Mouse (Mus musculus) forebrain, embryonic 10.5 days (tissue): ENCODE results near the gene Xlr5b. TPM values are rescaled to one million over a fixed set of nuclear protein-coding genes. Genes with fewer than 3 reads are reported as not detected.
"Not testable (repeated sequence)": the region's sequence is repeated elsewhere in the genome, so short reads cannot be mapped to it uniquely, and the experiment has no call there.

Source experiments
- DNase-seq: peaks from one replicate; pipeline ENCODE4 v3.0.0-alpha.2; 2017; ENCODE audit warnings: low spot score; ENCODE audit errors: extremely low spot score
- H3K27ac ChIP-seq: fragments of 300-500 bp; sonication (generic); 2 replicates; pipeline ENCODE4 v1.5.1; 2016; ENCODE audit warnings: mild to moderate bottlenecking
- H3K27me3 ChIP-seq: fragments of 300-500 bp; sonication (generic); 2 replicates; pipeline ENCODE4 v1.6.1; 2016; ENCODE audit warnings: mild to moderate bottlenecking; ENCODE audit not compliant: poor library complexity, severe bottlenecking
- H3K36me3 ChIP-seq: fragments of 300-500 bp; sonication (generic); replicated peaks from 2 replicates; pipeline ENCODE4 v1.6.1; 2016; ENCODE audit warnings: mild to moderate bottlenecking, moderate library complexity
- H3K4me1 ChIP-seq: fragments of 300-500 bp; sonication (generic); 2 replicates; pipeline ENCODE4 v1.6.1; 2016
- H3K4me3 ChIP-seq: fragments of 300-500 bp; sonication (generic); 2 replicates; pipeline ENCODE4 v1.5.1; 2016; ENCODE audit warnings: mild to moderate bottlenecking, moderate library complexity
- H3K9me3 ChIP-seq: fragments of 300-500 bp; sonication (generic); 2 replicates; pipeline ENCODE4 v1.6.1; 2016; ENCODE audit warnings: mild to moderate bottlenecking, moderate library complexity
- WGBS: fragments of 180-500 bp; shearing (Covaris S2); methylation state at CpG from one replicate; pipeline ENCODE4 v1.1.7; 2016; 5-methylcytosine and 5-hydroxymethylcytosine counted together
- polyA plus RNA-seq: library from polyadenylated mRNA; unstranded; fragments of >200 nt; fragmentation: Nextera tagmentation; extraction: Ambion mirVana; gene quantifications from 2 replicates; pipeline ENCODE4 v1.2.1, GENCODE M21; 2016

Gene Xlr5b
- not detected in 2 replicates for polyA plus RNA-seq

DNA sequence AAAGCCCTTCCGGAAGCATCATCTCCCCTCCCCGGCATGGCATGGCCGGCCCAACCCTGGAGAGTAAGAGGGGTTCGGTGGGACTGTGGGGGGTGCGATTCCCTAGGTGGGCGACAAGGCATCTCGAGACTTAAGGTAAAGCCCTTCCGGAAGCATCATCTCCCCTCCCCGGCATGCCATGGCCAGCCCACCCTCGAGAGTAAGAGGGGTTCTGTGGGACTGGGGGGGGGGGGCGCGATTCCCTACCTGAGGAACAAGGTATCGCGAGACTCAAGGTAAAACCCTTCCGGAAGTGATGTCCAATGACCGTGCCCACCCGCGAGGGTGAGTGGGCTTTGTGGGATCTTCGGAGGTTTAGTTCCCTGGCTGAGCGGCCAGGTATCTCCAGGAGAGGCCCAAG, at the start of gene Xlr5b:
TSS of gene Xlr5b (plus strand) at position 301 of the 400 bp plus-strand sequence.
- H3K4me1 ChIP-seq, H3K27me3 ChIP-seq, H3K4me3 ChIP-seq, H3K9me3 ChIP-seq, H3K27ac ChIP-seq, H3K36me3 ChIP-seq, DNase-seq: not testable (repeated sequence)
- WGBS: no CpG with 5 or more reads among the region's 20 CpGs

DNA sequence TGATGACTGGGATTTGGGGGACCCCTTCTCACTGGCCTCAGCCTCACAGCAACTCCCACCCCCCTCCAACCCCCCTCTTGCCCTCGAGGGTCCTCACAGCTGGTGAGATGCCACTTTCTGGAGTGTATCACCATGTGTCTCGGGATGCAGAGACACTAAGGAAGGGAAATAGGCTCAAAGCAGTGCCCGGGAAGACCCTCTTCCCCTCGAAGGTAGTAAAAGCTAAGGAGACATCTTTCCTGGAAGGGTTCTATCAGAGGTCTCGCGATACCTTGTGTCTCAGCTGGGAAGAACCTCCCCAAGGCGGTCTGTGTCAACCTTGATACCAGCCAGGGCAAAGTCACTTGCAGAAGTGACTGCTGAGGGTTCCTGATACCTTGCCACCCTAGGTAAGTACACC, 31.8 kb upstream of the Xlr5b start, which contains the start of gene Gm14685:
TSS of gene Gm14685 (plus strand) at position 301 of the 400 bp plus-strand sequence.
- WGBS: no CpG with 5 or more reads among the region's 7 CpGs
- not testable (repeated sequence) for H3K27ac ChIP-seq, DNase-seq, H3K4me1 ChIP-seq, H3K27me3 ChIP-seq, H3K9me3 ChIP-seq, H3K4me3 ChIP-seq, H3K36me3 ChIP-seq

DNA sequence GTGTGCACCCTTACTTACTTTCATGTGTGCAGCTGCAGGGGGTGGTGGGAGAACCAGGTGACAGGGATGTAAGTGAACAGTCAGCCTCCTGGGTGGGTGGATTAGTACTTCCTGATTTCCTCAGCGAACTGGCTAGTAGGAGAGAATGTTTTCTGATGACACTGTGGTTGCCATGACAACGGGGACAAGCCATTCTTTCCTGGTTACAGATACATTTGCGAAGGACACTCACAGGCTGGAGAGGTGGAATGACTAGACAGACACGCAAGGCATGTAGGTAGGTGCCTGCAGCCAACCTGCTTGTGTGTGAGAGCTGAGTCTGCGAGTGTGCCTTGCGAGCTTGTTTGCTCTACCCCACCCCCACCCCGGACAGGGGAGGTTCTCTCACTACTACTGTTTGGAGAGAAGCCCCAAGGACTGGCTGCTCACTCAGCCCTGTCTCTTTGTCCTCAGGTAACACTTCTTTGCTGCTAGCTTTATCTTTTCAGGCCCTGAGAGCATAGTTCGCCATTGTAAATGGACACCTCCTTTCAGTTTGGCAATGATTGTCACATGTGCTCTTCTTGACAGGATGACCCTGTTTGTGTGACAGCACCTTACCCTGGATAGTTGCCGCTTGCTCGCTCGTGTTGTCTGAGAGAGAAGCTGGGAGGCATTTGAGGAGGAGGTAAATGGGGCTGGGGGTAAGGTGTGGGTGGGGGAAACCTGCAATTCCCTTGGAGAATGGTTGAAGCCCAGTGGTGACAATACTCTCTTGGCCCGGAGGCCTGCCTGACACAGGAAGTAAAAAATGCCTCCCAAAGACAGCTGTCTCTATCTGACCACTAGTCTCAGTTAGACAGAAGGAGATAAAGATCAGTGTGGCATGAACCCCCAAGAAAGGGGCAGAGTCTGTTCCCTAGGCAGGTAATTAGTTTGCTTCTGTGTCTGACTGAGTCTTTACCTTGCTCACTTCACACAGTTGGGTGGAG, 25.5 kb upstream of the Xlr5b start:
- WGBS: no CpG with 5 or more reads among the region's 12 CpGs
- H3K4me3 ChIP-seq, H3K36me3 ChIP-seq, H3K27me3 ChIP-seq, H3K9me3 ChIP-seq, DNase-seq, H3K27ac ChIP-seq, H3K4me1 ChIP-seq: not testable (repeated sequence)

- not testable (repeated sequence) for H3K27me3 ChIP-seq, H3K4me1 ChIP-seq, H3K9me3 ChIP-seq, H3K36me3 ChIP-seq, H3K27ac ChIP-seq, H3K4me3 ChIP-seq, DNase-seq
- no CpG with 5 or more reads among the region's 7 CpGs for WGBS
Measured at GRCm38 (mm10) chrX:73143218-73143618, 5.4 kb upstream of the Xlr5b start.

DNA sequence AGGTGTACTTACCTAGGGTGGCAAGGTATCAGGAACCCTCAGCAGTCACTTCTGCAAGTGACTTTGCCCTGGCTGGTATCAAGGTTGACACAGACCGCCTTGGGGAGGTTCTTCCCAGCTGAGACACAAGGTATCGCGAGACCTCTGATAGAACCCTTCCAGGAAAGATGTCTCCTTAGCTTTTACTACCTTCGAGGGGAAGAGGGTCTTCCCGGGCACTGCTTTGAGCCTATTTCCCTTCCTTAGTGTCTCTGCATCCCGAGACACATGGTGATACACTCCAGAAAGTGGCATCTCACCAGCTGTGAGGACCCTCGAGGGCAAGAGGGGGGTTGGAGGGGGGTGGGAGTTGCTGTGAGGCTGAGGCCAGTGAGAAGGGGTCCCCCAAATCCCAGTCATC, 754 bp downstream of the Xlr5b start, which contains the start of gene DXBay18:
TSS of gene DXBay18 (minus strand) at position 101 of the 400 bp plus-strand sequence.
- not testable (repeated sequence) for H3K27ac ChIP-seq, H3K36me3 ChIP-seq, H3K27me3 ChIP-seq, H3K9me3 ChIP-seq, H3K4me3 ChIP-seq, DNase-seq, H3K4me1 ChIP-seq
- WGBS: no CpG with 5 or more reads among the region's 7 CpGs

GRCm38 (mm10) chrX:73176889-73177288, 28.3 kb downstream of the Xlr5b start, which contains the start of gene Spin2d:
Gene Spin2d, minus strand, starts transcription at chrX:73176989.
- not testable (repeated sequence) for H3K36me3 ChIP-seq, H3K9me3 ChIP-seq, H3K4me1 ChIP-seq, H3K4me3 ChIP-seq, H3K27ac ChIP-seq, DNase-seq, H3K27me3 ChIP-seq
- WGBS: 79% methylated on average over 6 of the region's 15 CpGs

DNA sequence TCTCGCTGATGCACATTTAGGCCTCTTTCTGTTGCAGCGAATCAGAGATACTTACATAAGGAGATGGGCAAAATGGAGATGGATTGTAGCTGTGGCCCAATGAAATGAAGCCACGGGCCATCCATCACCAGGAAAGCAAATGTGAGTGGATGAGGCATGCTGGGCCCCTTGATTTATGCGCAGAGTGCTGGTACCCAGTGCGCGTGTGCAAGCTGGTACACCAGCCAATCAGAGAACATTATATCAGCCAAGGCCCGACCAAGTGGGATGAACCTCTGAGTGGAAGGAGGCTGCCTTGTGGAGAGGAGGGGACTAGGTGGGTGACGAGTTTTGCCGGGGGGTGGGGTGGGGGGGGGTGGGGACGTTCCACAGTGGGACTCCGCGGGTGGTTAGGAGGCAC, 43.3 kb downstream of the Xlr5b start, which contains the start of gene Xlr3b:
TSS of gene Xlr3b (plus strand) at position 274 of the 400 bp plus-strand sequence.
- H3K4me3 ChIP-seq, H3K9me3 ChIP-seq, H3K36me3 ChIP-seq, H3K27me3 ChIP-seq, H3K27ac ChIP-seq, DNase-seq, H3K4me1 ChIP-seq: not testable (repeated sequence)
- 76% methylated on average over 12 of the region's 12 CpGs for WGBS

Other genes with a start within 250 kb of the Xlr5b start
- 97.2 and 98.9 TPM in 2 replicates for gene Cetn2, start 230.4 kb upstream of the Xlr5b start, polyA plus RNA-seq
- gene Nsdhl, start 230.2 kb upstream of the Xlr5b start, polyA plus RNA-seq: 39.3 and 40.2 TPM in 2 replicates
- 3.9 and 4.2 TPM in 2 replicates for gene Zfp185, start 161.5 kb upstream of the Xlr5b start, polyA plus RNA-seq
- gene Pnma5, start 111.7 kb upstream of the Xlr5b start, polyA plus RNA-seq: 0.10 and 0.16 TPM in 2 replicates
- 0.21 and 0.29 TPM in 2 replicates for gene Pnma3, start 84.0 kb upstream of the Xlr5b start, polyA plus RNA-seq
- gene Xlr4a, start 66.3 kb upstream of the Xlr5b start, polyA plus RNA-seq: 0.46 and 0.61 TPM in 2 replicates
- gene Xlr3a, start 51.7 kb upstream of the Xlr5b start, polyA plus RNA-seq: 1.8 and 3.0 TPM in 2 replicates
- 0.05 TPM in 1 of 2 replicates, not detected in the other for gene Gm14685, start 31.7 kb upstream of the Xlr5b start, polyA plus RNA-seq
- not detected in 2 replicates for gene DXBay18, start 654 bp downstream of the Xlr5b start, polyA plus RNA-seq
- gene Spin2d, start 28.2 kb downstream of the Xlr5b start, polyA plus RNA-seq: not detected in 2 replicates
- gene Xlr3b, start 43.4 kb downstream of the Xlr5b start, polyA plus RNA-seq: 8.7 and 9.1 TPM in 2 replicates
- gene Xlr4b, start 65.5 kb downstream of the Xlr5b start, polyA plus RNA-seq: 0.37 and 0.52 TPM in 2 replicates
- 10.9 TPM in 2 replicates for gene F8a, start 79.5 kb downstream of the Xlr5b start, polyA plus RNA-seq
- gene Xlr4c, start 94.3 kb downstream of the Xlr5b start, polyA plus RNA-seq: not detected in 2 replicates
- gene Xlr3c, start 116.6 kb downstream of the Xlr5b start, polyA plus RNA-seq: not detected in 2 replicates
- gene Xlr5a, start 144.2 kb downstream of the Xlr5b start, polyA plus RNA-seq: not detected in 2 replicates
- gene Xlr5c, start 144.2 kb downstream of the Xlr5b start, polyA plus RNA-seq: not detected in 2 replicates
- gene Gm45015, start 188.0 kb downstream of the Xlr5b start, polyA plus RNA-seq: not detected in 2 replicates
- gene Zfp275, start 193.8 kb downstream of the Xlr5b start, polyA plus RNA-seq: 16.7 and 17.7 TPM in 2 replicates
- gene Gm18336, start 249.9 kb downstream of the Xlr5b start, polyA plus RNA-seq: not detected in 2 replicates